Mouse (Mus musculus) spleen, adult 12 weeks (tissue): Measurements from ENCODE around the gene Slc25a48.
A peak's percentile ranks its signal among the peaks of the same experiment; 100 is the strongest.

Experiments
- DNase-seq: peaks from one replicate; pipeline ENCODE4 v3.0.0; 2022; ENCODE audit warnings: low spot score

Gene Slc25a48

GRCm38 (mm10) chr13:56449239-56450030, 11.3 kb downstream of the Slc25a48 start:
- no peak for DNase-seq

GRCm38 (mm10) chr13:56450035-56450434, 11.9 kb downstream of the Slc25a48 start:
- DNase-seq: no peak

GRCm38 (mm10) chr13:56458001-56458400, 19.8 kb downstream of the Slc25a48 start:
- DNase-seq: no peak

DNA sequence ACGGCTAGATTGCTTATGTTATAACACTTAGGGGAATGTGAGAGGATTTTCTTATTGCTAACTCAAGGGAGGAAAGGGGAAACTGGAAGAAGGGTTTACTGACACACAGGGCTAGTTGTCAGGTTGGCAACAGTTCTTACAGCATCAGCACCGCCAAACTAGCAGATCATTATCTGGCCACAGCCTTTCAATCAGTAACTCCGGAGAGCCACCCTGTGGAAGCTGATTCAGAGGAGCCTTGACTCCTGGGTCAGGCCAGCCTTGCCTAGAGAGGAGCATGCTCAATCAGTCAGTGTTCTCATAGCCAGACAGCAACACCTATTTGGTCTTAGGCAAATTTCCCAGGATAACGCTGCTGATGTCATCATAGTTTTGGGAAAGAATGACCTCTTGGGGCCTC, 23.3 kb downstream of the Slc25a48 start:
- DNase-seq: no peak

- no peak for DNase-seq
Measured at GRCm38 (mm10) chr13:56462791-56463190, 24.6 kb downstream of the Slc25a48 start.

- no peak for DNase-seq
Measured at GRCm38 (mm10) chr13:56463261-56463660, 25.1 kb downstream of the Slc25a48 start.

GRCm38 (mm10) chr13:56463750-56464149, 25.6 kb downstream of the Slc25a48 start:
- no peak for DNase-seq

DNA sequence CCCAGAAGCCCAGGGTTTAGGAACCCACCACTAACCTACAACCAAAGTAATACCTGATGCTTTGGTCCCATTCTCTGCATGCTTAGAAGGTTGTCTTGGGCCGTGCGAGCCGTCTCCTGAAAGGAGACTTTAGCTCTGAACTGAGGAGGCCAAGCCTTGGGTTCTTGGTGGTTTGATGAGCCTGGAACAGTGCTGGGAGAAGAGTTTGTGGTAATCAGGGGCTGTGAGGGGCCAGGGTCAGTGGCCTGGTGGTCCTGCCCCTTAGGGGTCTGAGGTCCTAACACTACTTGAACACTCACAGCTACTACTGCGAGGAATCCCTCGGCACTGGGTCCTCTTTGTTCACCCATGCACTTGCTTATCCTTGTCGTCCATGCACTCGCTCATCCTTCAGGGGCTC, 29.6 kb downstream of the Slc25a48 start:
- no peak for DNase-seq

DNA sequence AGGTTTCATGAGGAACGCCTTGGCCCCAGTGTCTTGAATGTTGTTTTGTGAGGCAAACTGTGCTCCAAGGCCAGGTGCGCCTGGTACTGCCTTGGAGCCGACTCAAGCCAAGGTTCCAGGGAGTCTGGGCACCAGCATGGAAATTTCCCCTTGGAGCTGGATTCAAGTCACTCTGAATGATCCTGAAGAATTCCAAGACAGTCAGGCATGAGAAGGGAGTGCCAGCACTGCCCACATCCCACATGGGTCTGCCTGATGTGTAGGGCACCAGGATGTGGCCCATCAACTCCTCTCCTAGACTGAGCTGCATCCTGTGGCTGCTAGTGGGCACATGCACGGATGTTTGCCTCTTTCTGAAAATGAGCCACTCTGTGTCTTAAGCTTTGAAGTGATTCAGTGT, 30.4 kb downstream of the Slc25a48 start:
- no peak for DNase-seq

DNA sequence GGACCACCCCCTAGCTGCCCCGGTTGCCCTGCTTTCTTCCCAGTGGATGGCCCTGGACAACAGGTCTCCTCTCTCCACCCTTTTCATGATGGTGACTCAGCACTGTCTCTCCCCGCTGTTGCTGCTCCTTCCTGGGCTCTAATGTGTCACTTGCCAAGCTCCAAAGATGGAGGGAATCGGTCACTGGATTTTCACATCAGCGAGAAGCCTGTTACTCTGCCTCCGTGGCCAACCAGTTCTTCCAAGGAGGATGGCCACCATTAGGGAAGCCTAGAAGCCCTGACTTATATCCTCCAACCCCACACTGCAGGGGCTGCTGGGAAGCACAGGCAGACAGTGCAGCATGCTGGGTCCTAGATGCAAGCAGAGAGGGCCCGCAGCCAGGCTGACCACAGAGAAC, 33.1 kb downstream of the Slc25a48 start:
- DNase-seq: no peak

GRCm38 (mm10) chr13:56471951-56472350, 33.8 kb downstream of the Slc25a48 start:
- no peak for DNase-seq

DNA sequence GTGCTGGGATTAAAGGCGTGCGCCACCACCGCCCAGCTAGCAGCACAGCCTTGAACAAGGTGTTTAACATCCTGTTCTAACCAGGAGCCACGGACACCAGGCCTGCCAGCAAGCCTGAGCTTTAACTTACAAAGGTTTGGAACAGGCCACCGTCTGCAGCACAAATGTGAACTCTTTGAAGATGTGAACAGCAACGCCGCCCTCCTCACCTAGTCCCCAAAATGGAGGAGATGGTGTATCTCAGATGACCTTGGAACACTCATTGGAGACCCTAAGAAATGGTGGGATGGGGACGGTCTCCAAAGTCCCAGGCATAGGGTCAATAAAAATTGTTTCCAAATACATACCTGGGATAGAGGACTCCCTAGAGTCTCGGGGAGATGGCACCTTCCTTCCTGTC, 34.5 kb downstream of the Slc25a48 start:
- DNase-seq: no peak

- no peak for DNase-seq
Measured at GRCm38 (mm10) chr13:56475363-56475762, 37.2 kb downstream of the Slc25a48 start.

GRCm38 (mm10) chr13:56476790-56477189, 38.6 kb downstream of the Slc25a48 start:
- peak; percentile 12 for DNase-seq

DNA sequence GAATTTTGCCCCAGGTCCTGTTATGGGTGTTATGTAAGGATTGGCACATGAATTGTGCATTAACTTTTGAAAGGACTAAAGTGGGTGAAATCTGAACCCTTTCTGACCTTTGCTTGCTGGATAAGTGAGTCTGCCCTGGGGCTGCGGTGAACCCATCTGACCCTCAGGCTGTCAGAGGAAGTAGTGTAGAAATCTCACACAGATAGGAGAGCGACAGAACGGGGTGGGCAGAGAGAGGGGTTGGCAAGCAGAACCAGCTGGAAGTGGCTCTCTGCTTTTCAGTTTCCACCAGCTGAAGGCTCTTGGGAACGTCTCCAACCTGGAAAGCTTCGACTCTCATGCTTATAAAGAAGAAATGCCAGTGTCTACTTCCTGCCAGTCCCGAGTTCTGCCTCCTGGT, 39.1 kb downstream of the Slc25a48 start:
- no peak for DNase-seq

DNA sequence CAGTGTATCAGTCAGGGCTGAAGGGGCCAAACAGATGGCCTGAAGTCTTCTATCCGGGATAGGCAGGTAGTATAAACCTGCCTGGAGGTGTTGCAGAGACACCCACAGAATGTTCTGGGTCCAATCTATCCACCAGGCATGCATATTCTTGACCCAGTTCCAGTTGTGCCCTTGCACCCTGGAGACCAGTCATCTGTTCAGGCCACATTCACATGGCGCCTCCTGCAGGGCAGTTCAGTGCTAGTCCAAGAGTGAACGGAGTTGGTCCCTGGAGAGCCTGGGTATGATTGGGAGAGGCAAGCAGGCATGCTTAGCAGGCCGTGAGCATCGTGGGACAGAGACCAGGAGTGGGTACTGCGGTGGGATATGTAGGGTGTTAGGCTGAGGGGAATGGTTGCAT, 39.9 kb downstream of the Slc25a48 start:
- DNase-seq: no peak

GRCm38 (mm10) chr13:56482146-56482545, 44.0 kb downstream of the Slc25a48 start, which contains the start of gene Il9:
Gene Il9 (minus strand): TSS chr13:56482246.
- no peak for DNase-seq

GRCm38 (mm10) chr13:56488012-56488411, 49.9 kb downstream of the Slc25a48 start:
- DNase-seq: no peak

- no peak for DNase-seq
Measured at GRCm38 (mm10) chr13:56494440-56494839, 56.3 kb downstream of the Slc25a48 start.

- DNase-seq: no peak
Measured at GRCm38 (mm10) chr13:56500132-56500531, 62.0 kb downstream of the Slc25a48 start.

DNA sequence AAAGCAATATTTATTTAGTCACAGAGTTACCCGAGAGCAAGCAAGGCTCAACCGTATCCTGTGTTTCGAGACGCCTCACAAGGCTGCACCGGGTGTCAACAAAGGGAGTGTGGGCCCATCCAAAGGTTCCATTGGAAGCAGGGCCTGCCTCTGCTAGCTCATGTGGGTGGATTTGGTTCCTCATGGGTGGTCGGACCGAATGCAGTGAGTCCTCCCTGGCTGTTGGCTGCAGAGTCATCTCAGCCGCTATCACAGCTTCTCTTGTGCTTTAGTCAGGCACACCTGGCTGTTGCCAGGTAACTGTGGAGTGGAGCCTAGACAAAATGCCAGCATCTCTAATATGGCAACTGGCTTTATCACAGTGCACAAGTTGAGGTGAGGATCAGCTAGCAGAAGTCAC, 62.5 kb downstream of the Slc25a48 start:
- no peak for DNase-seq

DNA sequence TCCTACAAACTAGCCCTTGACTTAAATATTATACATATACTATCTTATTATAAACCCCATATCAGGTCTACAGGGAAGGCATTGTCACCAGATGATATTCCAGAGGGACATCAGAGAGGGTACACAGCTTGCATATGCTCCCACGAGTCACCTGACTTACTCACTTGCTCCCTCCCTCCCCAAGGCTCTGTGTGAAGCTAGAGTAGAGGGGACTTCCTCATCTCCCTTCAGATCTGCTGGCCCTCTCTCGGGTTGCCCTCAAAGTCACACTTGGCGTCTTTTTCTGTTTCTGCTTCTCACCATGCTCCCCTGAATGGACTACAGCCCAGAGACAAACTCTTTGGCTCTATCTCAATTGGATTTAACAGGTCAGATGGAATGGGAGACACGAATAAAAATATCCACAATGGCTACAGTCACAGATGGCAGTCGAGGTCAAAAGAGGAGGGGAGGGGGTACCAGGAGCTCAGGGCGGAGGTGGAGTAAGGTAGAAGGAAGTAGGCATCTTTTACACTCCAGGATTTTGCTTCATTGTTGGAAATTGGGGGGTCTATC, 63.8 kb downstream of the Slc25a48 start:
- DNase-seq: no peak

GRCm38 (mm10) chr13:56506871-56507496, 68.8 kb downstream of the Slc25a48 start:
- DNase-seq: no peak
